Mouse (Mus musculus) embryo, embryonic 9.5 days (tissue): ENCODE measurements at regions not wholly inside any gene's neighbourhood (a gene's known extent, or its start where the extent isn't known, plus 50 kb on each side); places are given as distances from the start of the nearest gene placed in this dataset.

Source experiments
- DNase-seq: peaks from one replicate; pipeline ENCODE4 v3.0.0-alpha.2; 2017; ENCODE audit errors: extremely low spot score

DNA sequence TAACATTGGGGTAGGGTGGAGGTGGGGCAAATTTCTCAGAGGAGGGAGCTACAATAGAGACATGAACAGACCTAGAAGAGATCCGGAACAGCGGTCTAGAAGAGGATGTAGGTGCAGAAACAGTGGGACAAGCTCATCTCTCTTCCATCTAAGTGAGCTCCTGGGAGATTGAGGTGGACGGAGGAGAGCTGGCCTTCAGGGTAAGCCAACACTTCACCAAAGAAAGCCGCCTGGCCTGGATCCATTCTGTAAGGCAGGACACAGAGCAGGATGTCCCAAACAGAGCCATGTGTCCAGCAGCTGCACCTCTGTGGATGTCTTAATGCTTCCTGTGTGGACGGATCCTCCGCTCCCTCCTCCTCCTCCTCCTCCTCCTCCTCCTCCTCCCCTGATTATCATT is 173.0 kb downstream of the Rab11fip4 start:
- no peak for DNase-seq

- DNase-seq: no peak
Measured at GRCm38 (mm10) chr11:79762654-79763053, 171.6 kb downstream of the Rab11fip4 start.

GRCm38 (mm10) chr11:79762027-79762426 is 171.0 kb downstream of the Rab11fip4 start:
- no peak for DNase-seq

DNA sequence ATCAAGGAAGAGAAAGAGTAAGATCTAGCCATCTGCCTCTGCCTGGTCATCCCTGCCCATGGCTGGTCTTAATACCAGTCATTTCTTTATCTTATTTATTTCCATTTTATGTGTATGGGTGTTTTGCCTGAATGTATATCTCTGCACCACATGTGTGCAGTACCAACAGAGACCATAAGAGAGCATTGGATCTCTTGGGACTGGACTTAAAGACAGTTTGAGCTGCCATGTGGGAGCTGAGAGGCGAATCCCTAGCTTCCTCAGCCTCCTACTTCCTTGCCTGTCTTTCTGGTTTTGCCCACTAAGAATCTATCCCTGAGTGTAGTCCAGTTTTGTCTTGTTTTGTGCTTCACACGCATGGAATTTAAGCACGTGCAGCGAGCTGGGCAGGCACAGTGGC is 169.5 kb downstream of the Rab11fip4 start:
- no peak for DNase-seq

DNA sequence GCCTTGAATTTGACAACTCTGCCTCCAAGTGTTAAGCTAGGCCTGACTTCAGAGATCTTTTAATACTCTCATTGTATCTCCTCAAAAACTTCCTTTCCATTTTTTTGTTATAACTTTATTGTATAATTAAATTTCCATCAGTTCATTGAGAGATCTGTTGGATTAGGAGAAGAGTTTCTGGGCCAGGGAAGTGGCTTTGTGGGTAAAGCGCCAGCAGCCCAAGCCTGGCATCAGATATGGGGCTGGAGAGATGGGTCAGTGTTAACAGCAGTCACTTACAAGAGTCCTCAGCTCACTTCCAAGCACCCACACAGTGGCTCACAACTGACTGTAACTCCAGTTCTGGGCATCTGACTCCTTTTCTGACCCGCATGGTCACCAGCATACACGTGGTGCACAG is 167.3 kb downstream of the Rab11fip4 start:
- DNase-seq: no peak

DNA sequence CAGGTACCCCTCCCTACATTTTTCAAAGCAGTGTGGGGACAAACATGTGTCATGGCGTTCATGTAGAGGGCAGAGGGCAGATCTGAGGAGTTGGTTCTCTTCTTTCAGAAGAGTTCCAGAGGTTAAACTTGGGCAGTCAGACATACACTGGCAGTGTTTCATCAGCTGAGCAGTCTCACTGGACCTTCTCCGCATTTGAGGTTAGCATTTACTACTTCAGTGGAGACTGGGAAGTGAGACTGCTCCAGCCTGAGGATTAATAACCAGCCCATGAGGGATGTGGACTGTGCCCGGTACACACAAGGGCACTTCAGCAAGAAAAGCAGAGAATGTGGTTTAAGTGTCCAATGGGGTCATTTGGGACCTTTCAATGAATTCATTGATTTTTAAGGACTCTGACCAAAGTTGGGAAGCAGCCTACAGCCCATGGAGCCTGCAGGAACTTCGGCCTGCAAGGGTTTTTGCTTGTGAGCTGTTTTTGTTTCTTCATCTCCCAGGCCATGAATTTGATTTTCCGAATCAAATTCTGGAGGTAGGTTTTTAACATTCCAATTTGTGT is 166.6 kb downstream of the Rab11fip4 start:
- no peak for DNase-seq

DNA sequence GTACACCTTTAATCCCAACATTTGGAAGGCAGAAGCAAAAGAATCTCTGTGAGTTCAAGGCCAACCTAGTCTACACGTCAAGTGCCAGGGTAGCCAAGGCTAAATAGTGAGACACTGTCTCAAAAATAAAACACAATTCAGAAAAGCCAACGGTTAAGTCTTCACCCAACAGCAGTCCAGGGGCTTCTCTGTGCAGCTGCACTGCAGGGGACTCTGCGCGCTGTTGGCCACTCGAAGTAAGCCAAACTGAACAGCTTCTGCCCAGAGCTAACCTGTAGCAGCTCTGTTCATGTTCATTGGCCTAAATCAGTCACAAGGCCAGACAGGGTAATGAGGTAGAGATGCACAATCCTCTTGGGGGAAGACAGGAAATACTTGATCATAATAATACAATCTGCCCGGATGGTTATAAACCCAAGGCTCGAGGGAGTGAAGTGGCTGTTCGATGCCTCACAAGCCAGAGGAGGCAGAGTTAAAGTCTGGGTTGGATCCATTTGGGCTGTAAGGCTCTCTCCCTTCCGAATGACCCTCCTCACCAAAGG is 165.4 kb downstream of the Rab11fip4 start:
- no peak for DNase-seq

- DNase-seq: no peak
Measured at GRCm38 (mm10) chr11:79753491-79753890, 162.5 kb downstream of the Rab11fip4 start.

DNA sequence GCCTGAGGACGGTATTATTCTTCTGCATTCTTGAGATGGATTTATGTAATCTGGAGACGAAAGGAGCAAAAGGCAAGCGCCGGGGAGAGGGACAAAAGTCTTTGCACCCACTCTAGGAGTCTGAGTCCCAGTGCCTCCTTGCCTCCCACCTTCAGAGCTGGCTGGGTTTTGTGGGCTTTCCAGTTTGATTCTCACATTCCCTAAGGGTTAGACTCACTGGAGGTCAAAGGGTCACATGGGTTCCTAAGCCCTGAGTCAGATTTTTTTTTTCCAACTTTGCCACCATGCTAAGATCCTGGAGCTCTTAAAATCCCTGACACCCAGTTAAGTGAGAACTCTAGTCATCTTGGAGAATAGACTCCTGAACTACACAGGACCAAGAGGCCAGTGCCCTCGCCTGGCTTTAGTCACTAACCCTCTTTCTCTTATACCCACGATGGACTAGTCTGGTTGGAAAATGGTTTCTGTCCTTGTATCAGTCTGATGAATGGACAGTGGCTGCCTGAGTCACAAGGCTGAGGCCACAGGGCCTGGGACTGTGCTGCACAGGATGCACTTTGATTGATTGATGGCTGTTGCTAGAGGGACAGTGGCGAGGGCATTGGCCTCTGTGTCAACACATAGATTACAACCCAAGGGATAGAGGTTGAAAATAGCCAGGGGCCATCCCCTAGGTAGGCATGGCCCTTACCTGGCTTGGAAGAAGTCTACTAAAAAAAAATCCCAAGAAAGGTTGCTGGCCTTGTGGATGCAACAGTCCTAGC is 161.9 kb downstream of the Rab11fip4 start:
- no peak for DNase-seq

DNA sequence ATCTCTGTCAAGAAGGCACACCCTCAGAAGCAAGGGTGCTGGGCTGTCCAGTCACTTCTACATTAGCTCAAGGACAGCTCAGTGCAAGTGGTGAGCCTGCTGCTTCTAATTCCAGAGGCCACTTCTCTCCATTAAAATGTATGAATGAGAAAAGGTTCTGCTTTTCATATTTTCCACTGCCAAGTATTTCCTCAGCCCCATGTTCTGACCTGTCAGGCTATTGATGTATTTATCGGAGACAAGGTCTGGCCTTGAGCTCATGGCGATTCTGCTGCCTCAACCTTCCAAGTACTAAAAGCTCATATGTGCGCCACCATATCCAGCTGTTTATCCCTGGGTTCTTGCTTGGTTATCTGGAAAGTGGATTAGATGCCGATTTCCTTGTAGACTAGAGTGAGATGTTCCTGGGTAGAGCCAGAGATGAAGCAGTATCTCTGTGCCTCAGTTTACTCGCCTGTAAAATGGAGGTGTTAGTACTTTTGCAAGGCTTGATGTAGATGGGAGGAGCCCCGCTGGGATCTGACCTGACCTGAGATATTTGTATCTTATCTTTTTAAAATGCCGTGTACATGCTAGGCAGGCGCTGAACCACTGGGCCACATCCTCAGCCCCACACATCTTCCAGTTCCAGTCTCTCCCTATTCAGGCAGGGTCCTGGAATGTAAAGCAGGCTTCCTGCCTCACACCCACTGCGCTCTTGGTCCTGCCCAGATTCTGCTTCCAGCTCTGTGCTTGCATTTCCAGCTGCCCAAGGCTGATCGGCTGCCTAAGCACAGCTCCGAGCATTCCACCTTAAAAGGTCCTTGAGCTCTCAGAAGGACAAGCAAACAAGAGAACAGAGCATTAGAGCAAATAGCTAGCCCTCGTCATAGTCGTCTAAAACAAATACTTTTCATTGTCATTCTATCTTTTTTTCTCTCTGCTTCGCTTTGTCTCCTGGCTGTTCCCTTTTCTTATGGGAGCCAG is 161.0 kb downstream of the Rab11fip4 start:
- peak; percentile 27 for DNase-seq

GRCm38 (mm10) chr11:79750943-79751342 is 159.9 kb downstream of the Rab11fip4 start:
- DNase-seq: no peak

DNA sequence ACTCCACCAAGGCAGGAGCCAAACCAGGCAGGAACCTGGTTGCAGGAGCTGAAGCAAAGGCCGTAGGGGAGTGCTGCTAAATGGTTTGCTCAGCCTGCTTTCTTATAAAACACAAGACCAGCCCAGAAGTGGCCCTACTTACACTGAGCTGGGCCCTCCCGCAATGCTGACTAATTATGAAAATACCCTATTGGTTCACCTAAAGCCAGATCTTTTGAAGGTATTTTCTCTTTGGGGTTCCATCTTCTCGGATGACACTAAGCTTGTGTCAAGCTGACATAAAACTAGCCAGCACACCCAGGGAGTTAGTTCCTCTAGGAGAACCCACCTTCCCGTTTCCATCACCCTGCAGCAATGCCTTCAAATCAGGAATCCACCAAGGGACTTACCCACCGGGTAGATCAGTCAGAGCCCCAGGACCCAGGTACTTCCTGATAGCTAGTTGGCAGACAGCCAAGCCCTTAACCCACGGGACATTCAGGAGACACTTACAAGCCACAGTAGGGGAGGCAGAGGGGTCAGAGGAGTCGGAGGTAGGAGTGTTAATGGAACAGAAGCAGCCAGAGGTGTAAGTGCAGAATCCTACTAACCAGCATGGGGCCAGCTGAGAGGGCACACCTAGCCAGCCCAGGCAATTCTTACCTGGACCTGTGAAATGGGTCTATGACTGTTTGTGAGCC is 158.9 kb downstream of the Rab11fip4 start:
- no peak for DNase-seq

- no peak for DNase-seq
Measured at GRCm38 (mm10) chr11:79749141-79749540, 158.1 kb downstream of the Rab11fip4 start.

DNA sequence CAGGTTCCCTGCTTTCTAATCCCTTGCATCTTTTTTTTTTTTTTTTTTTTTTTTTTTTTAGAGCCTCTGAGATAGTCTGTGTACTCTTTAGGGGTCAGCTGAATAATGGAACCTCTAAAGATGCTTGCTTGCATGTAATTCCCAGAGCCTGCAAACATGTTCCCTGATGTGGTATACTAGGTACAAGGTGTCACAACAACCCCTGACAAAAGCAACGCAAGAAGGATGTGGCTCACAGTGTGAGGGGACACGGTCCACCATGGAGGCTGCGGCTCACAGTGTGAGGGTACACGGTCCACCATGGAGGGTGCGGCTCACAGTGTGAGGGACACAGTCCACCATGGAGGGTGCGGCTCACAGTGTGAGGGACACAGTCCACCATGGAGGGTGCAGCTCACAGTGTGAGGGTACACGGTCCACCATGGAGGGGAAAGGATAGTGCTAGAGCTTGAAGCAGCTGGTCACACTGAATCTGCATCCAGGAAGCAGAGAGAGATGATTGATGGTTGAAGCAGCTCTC is 157.7 kb downstream of the Rab11fip4 start:
- DNase-seq: no peak

- no peak for DNase-seq
Measured at GRCm38 (mm10) chr11:79747801-79748200, 156.8 kb downstream of the Rab11fip4 start.
